Mouse (Mus musculus) MEL (cell line): ENCODE results near the gene Tmem164. TPM values are rescaled to one million over a fixed set of nuclear protein-coding genes. Genes with fewer than 3 reads are reported as not detected.

Experiments used
- DNase-seq: peaks from one replicate; pipeline ENCODE4 v3.0.0; 2011; ENCODE audit warnings: low read depth, low spot score
- H3K27ac ChIP-seq: 2 replicates; pipeline ENCODE4 v1.5.1; 2012; ENCODE audit warnings: low read depth, mild to moderate bottlenecking, control low read depth, low read length, moderate library complexity; ENCODE audit not compliant: control insufficient read depth
- H3K27me3 ChIP-seq, 2 experiments: fragments of 150-350 bp in 1 of 2; sonication (generic) in 1 of 2; 2 replicates each; pipeline ENCODE4 v1.6.1; 2012; ENCODE audit warnings: low read length in 2 of 2, mild to moderate bottlenecking in 2 of 2, improper control_type of control experiment in 1 of 2, moderate library complexity in 1 of 2; ENCODE audit not compliant: insufficient read depth in 2 of 2, control insufficient read depth in 1 of 2
- H3K36me3 ChIP-seq, 2 experiments: 2 replicates each; pipeline ENCODE4 v1.6.1; 2012 to 2014; ENCODE audit warnings: low read length in 2 of 2, improper control_type of control experiment in 1 of 2, inconsistent platforms in 1 of 2, mild to moderate bottlenecking in 1 of 2; ENCODE audit not compliant: insufficient read depth in 2 of 2, control insufficient read depth in 1 of 2
- H3K4me1 ChIP-seq, 2 experiments: fragments of 150-350 bp in 1 of 2; sonication (generic) in 1 of 2; 2 replicates each; pipeline ENCODE4 v1.6.1; 2012; ENCODE audit warnings: low read length in 2 of 2, improper control_type of control experiment in 1 of 2, mild to moderate bottlenecking in 1 of 2; ENCODE audit not compliant: insufficient read depth in 2 of 2, control insufficient read depth in 1 of 2
- H3K4me3 ChIP-seq, 2 experiments: fragments of 150-350 bp in 1 of 2; sonication (generic) in 1 of 2; 2 replicates each; pipeline ENCODE4 v1.5.1; 2012; ENCODE audit warnings: low read depth in 2 of 2, low read length in 2 of 2, mild to moderate bottlenecking in 2 of 2, moderate library complexity in 2 of 2, control low read depth in 1 of 2, improper control_type of control experiment in 1 of 2; ENCODE audit not compliant: control insufficient read depth in 1 of 2, insufficient read depth in 1 of 2
- H3K79me2 ChIP-seq: 2 replicates; pipeline ENCODE4 v1.6.1; 2012; ENCODE audit warnings: mild to moderate bottlenecking, low read length, moderate library complexity; ENCODE audit not compliant: control insufficient read depth, poor library complexity, insufficient read depth
- H3K9ac ChIP-seq: 2 replicates; pipeline ENCODE4 v1.6.1; 2012; ENCODE audit warnings: low read depth, mild to moderate bottlenecking, control low read depth, low read length, moderate library complexity; ENCODE audit not compliant: control insufficient read depth, poor library complexity, severe bottlenecking
- H3K9me3 ChIP-seq: fragments of 150-350 bp; sonication (generic); replicated peaks from 2 replicates; pipeline ENCODE4 v1.6.1; 2012; ENCODE audit warnings: mild to moderate bottlenecking, low read length, improper control_type of control experiment, moderate library complexity; ENCODE audit not compliant: insufficient read depth
- BHLHE40 ChIP-seq: IDR thresholded peaks from 2 replicates; pipeline ENCODE4 v1.6.1; 2012; ENCODE audit warnings: low read depth, mild to moderate bottlenecking, inconsistent platforms, low read length, improper control_type of control experiment, borderline replicate concordance
- CHD1 ChIP-seq: IDR thresholded peaks from 2 replicates; pipeline ENCODE4 v1.6.1; 2012; ENCODE audit warnings: low read depth, mild to moderate bottlenecking, inconsistent platforms, low read length, improper control_type of control experiment
- CHD2 ChIP-seq: IDR thresholded peaks from 2 replicates; pipeline ENCODE4 v1.6.1; 2011; ENCODE audit warnings: low read length, improper control_type of control experiment
- EP300 ChIP-seq, 2 experiments: IDR thresholded peaks; 2 replicates each; pipeline ENCODE4 v1.6.1; 2011; ENCODE audit warnings: improper control_type of control experiment in 2 of 2, low read length in 2 of 2, low read depth in 1 of 2, mild to moderate bottlenecking in 1 of 2
- ETS1 ChIP-seq: IDR thresholded peaks from 2 replicates; pipeline ENCODE4 v1.6.1; 2012; ENCODE audit warnings: low read depth, mild to moderate bottlenecking, inconsistent platforms, low read length, improper control_type of control experiment, moderate library complexity
- GABPA ChIP-seq: IDR thresholded peaks from 2 replicates; pipeline ENCODE4 v1.6.1; 2012; ENCODE audit warnings: low read depth, mild to moderate bottlenecking, inconsistent platforms, low read length, improper control_type of control experiment, moderate library complexity
- JUND ChIP-seq: IDR thresholded peaks from 2 replicates; pipeline ENCODE4 v1.6.1; 2011; ENCODE audit warnings: low read depth, mild to moderate bottlenecking, improper control_type of control experiment, low read length
- MAX ChIP-seq: IDR thresholded peaks from 2 replicates; pipeline ENCODE4 v1.6.1; 2011; ENCODE audit warnings: low read length, improper control_type of control experiment
- MAZ ChIP-seq: IDR thresholded peaks from 2 replicates; pipeline ENCODE4 v1.6.1; 2012; ENCODE audit warnings: low read depth, mild to moderate bottlenecking, inconsistent platforms, low read length, improper control_type of control experiment
- MXI1 ChIP-seq: IDR thresholded peaks from 2 replicates; pipeline ENCODE4 v1.6.1; 2011; ENCODE audit warnings: mild to moderate bottlenecking, low read depth, low read length, improper control_type of control experiment
- MYB ChIP-seq: IDR thresholded peaks from 2 replicates; pipeline ENCODE4 v1.6.1; 2011; ENCODE audit warnings: mild to moderate bottlenecking, low read depth, low read length, improper control_type of control experiment
- MYC ChIP-seq: IDR thresholded peaks from 2 replicates; pipeline ENCODE4 v1.6.1; 2011; ENCODE audit warnings: low read depth, mild to moderate bottlenecking, low read length, improper control_type of control experiment, moderate library complexity
- NRF1 ChIP-seq: IDR thresholded peaks from 2 replicates; pipeline ENCODE4 v1.6.1; 2014; ENCODE audit warnings: low read depth, mild to moderate bottlenecking, inconsistent platforms, low read length, improper control_type of control experiment, moderate library complexity; ENCODE audit not compliant: poor library complexity, insufficient read depth, severe bottlenecking
- RCOR1 ChIP-seq: IDR thresholded peaks from 2 replicates; pipeline ENCODE4 v1.6.1; 2012; ENCODE audit warnings: low read depth, mild to moderate bottlenecking, inconsistent platforms, low read length, improper control_type of control experiment
- TAL1 ChIP-seq: IDR thresholded peaks from 2 replicates; pipeline ENCODE4 v1.6.1; 2012; ENCODE audit warnings: mild to moderate bottlenecking, inconsistent platforms, low read length, moderate library complexity, mixed read lengths
- TBP ChIP-seq: IDR thresholded peaks from 2 replicates; pipeline ENCODE4 v1.8.0; 2011; ENCODE audit warnings: low read depth, low read length, improper control_type of control experiment
- ZKSCAN1 ChIP-seq: IDR thresholded peaks from 2 replicates; pipeline ENCODE4 v1.6.1; 2012; ENCODE audit warnings: low read depth, mild to moderate bottlenecking, inconsistent platforms, low read length, improper control_type of control experiment, moderate library complexity
- ZNF384 ChIP-seq: IDR thresholded peaks from 2 replicates; pipeline ENCODE4 v1.6.1; 2012; ENCODE audit warnings: low read depth, mild to moderate bottlenecking, inconsistent platforms, low read length, improper control_type of control experiment
- polyA plus RNA-seq, 2 experiments: library from polyadenylated mRNA; stranded (reverse) in 1 of 2; unstranded in 1 of 2; fragments of >175 nt in 1 of 2; fragments of >200 nt in 1 of 2; gene quantifications; 2 replicates each; pipeline versions ENCODE4 v1.2.1 to v1.2.4; 2012; ENCODE audit warnings: low replicate concordance in 2 of 2, low read depth in 1 of 2; ENCODE audit not compliant: insufficient read length in 2 of 2, insufficient read depth in 1 of 2, missing spikeins in 1 of 2
- total RNA-seq: library from RNA; depleted of rRNA; stranded (reverse); fragments of 300-350 nt; gene quantifications from 2 replicates; pipeline ENCODE4 v1.2.3, GENCODE M21; 2012

The Tmem164 gene
- total and polyA plus RNA-seq, 3 experiments = 34.3 to 92.4 (median 72.8) TPM

DNA sequence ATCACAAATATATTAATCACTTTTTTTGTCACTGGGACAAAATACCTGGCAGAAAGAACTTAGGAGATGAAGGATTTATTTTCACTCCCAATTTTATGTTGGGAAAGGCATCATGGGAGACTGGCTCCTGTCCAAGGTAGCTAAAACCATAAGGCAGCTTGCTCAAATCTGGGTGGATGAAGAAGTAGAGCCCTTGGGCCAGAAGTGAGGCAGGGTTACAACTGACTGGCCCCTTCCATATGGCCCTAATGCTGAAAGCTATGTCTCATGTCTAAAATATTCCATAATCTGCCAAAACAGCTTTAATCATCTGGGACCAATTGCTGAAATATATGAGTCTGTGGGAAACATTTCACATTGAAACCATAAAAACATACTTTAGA is 15.8 kb upstream of the Tmem164 start:
- Histone ChIP-seq H3K79me2 (no peaks in the 10 kb centered on the region), H3K27ac (no peak overlapping the region), H3K4me1 (peaks cover 0 to 3% of the 10 kb centered on the region in 2 experiments; a peak in 3 of 4 replicates), H3K4me3 (no peak overlapping the region), H3K9me3 (no peaks in the 10 kb centered on the region), H3K9ac (no peak overlapping the region), H3K27me3 (no peaks in the 10 kb centered on the region), H3K36me3 (peaks cover 0 to 6% of the 10 kb centered on the region in 2 experiments; a peak in 2 of 4 replicates)
- TF ChIP-seq TBP = no peak
- no peak for TF ChIP-seq RCOR1
- TF ChIP-seq MAZ = no peak
- no peak for TF ChIP-seq JUND
- TF ChIP-seq ZKSCAN1 = no peak
- no peak for TF ChIP-seq GABPA
- no peak for DNase-seq

DNA sequence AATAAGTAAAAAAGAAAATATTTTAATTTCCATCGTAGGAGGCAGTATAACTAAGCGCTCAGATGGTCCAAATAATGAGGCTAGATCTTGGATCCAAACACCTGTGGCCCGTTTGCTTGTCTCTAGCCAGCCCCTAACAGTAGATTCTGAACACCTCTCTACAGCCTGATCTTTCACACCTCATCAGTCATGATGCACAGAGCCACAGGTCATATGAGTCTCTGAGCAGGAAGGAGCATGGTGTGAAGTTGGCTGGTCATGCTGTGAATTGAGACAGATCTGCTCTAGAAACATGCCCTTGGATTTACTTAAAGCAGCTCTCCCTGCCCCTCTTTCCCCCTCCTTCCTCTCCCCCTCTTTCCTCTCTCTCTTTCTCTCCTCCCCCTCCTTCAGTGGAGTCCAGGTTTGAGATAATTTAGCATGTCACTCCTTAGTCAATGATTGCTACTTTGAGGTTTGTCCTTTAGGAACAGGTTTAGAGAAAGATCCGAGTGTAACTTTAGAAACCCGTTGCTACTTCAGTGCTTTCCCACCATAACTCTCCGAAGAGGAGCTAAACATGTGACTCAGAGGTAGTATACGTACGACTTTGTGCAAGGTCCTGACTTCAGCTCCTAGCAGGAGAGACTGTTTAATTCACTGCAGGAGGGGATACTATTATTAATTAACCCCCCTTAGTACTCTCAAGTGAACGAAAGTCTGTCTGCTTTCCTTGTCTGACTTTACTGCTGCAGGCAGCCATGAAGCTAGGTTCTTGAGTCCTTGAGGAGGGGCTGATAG is 11.7 kb upstream of the Tmem164 start:
- TF ChIP-seq CHD1 = no peak
- TF ChIP-seq MXI1 = no peak
- no peak for TF ChIP-seq MAZ
- TF ChIP-seq MAX = no peak
- TF ChIP-seq NRF1 = no peak
- TF ChIP-seq MYB = no peak
- TF ChIP-seq CHD2 = no peak
- TF ChIP-seq EP300 (IDR thresholded peaks at IDR 0.05; ENCODE audit: low read depth in 1 of 2, low read length in 2 of 2) = no peak
- TF ChIP-seq MYC = no peak
- no peak for TF ChIP-seq TAL1
- TF ChIP-seq ETS1 = no peak
- TF ChIP-seq GABPA = no peak
- TF ChIP-seq BHLHE40 = no peak
- TF ChIP-seq TBP = no peak
- TF ChIP-seq ZNF384 = no peak
- Histone ChIP-seq H3K79me2 (no peaks in the 10 kb centered on the region), H3K27me3 (no peaks in the 10 kb centered on the region), H3K4me3 (no peak overlapping the region), H3K9me3 (no peaks in the 10 kb centered on the region), H3K4me1 (no peaks in the 10 kb centered on the region; a peak in 2 of 4 replicates), H3K27ac (no peak overlapping the region), H3K9ac (no peak overlapping the region), H3K36me3 (peaks cover 0 to 2% of the 10 kb centered on the region in 2 experiments; a peak in 2 of 4 replicates)
- no peak for DNase-seq
